Mouse (Mus musculus): Measurements from ENCODE around the gene Ankrd13a.

GRCm38 (mm10) chr5:114752397-114752796 lies 22.1 kb upstream of the Ankrd13a start:
- TF ChIP-seq CTCF (IDR thresholded peaks at IDR 0.05; ENCODE audit: control insufficient read depth, insufficient read depth, low read length), result no peak
- TF ChIP-seq POLR2A (IDR thresholded peaks at IDR 0.05; ENCODE audit: borderline replicate concordance, control insufficient read depth, low read depth, low read length), result no peak
